Mouse (Mus musculus): ENCODE measurements around the gene Cacnb3.

GRCm38 (mm10) chr15:98600036-98600709 is 30.5 kb upstream of the Cacnb3 start:
- TF ChIP-seq CTCF (IDR thresholded peaks at IDR 0.05; ENCODE audit: low read depth, low read length) (no peak), POLR2A (IDR thresholded peaks at IDR 0.05; ENCODE audit: extremely low read depth, insufficient read depth, low read length) (no peak)

Data from liver, adult 2 months (tissue).